29 mouse cellular contexts compared by ENCODE assay signal in genomic region chr3:152352289-152352688, GRCm38 (mm10). TPM values are rescaled to one million over a fixed set of nuclear protein-coding genes. Genes with fewer than 3 reads are reported as not detected.
DNase-seq lines count a peak whose midpoint lies in the region; ATAC-seq and TF ChIP-seq lines count a peak whose summit lies in the region.
"Had no signal": no experiment of that assay in that cellular context is flagged by ENCODE, and none has a peak within 500 bp of the region (broad histone marks: within the 10 kb centered on the region; RNA-seq: fewer than 3 reads in every experiment).

No protein-coding gene starts in this region.

- ATAC-seq in liver, embryonic 16.5 days (ENCODE audit: low read depth) = 0 out of 2 replicates have a peak, but pooled peaks have one; percentile 10
- peak; percentile 71 for ATAC-seq in intestine, postnatal 0 days
- ATAC-seq in forebrain, embryonic 14.5 days = no peak
- ATAC-seq: CD4-positive, CD25-positive, alpha-beta regulatory T cell, adult 4 months; forebrain, postnatal 0 days; lung, postnatal 0 days had no signal

- no peak overlapping the region for H3K27ac ChIP-seq in liver, embryonic 16.5 days (ENCODE audit: low read length)
- H3K27ac ChIP-seq in intestine, postnatal 0 days (ENCODE audit: low read depth, low read length) = no peak overlapping the region
- no peak overlapping the region for H3K27ac ChIP-seq in forebrain, embryonic 14.5 days (ENCODE audit: low read depth, low read length)
- H3K27ac ChIP-seq in left cerebral cortex, adult 2 months = no peak overlapping the region
- H3K27ac ChIP-seq: embryonic facial prominence, embryonic 12.5 days; forebrain, embryonic 10.5 days; heart, embryonic 13.5 days; hindbrain, embryonic 14.5 days; limb, embryonic 13.5 days; macrophage; neural tube, embryonic 15.5 days; stomach, embryonic 15.5 days had no signal

- H3K4me1 ChIP-seq in liver, embryonic 16.5 days (ENCODE audit: control insufficient read depth, low read depth, low read length) = peaks cover 36% of the 10 kb centered on the region
- peaks cover 18% of the 10 kb centered on the region for H3K4me1 ChIP-seq in intestine, postnatal 0 days (replicated peaks; ENCODE audit: control insufficient read depth, insufficient read depth, low read length)
- H3K4me1 ChIP-seq in forebrain, embryonic 14.5 days (ENCODE audit: control insufficient read depth, insufficient read depth, low read length) = peaks cover 3% of the 10 kb centered on the region

- no peaks in the 10 kb centered on the region for H3K9me3 ChIP-seq in liver, embryonic 16.5 days (replicated peaks; ENCODE audit: control insufficient read depth, low read length)
- no peaks in the 10 kb centered on the region for H3K9me3 ChIP-seq in intestine, postnatal 0 days (ENCODE audit: control insufficient read depth)
- H3K9me3 ChIP-seq in forebrain, embryonic 14.5 days (replicated peaks; ENCODE audit: control insufficient read depth, low read length) = no peaks in the 10 kb centered on the region
- H3K9me3 ChIP-seq: embryonic facial prominence, embryonic 12.5 days; forebrain, embryonic 10.5 days; heart, embryonic 13.5 days; limb, embryonic 13.5 days; neural tube, embryonic 15.5 days; stomach, embryonic 15.5 days had no signal

- WGBS in liver, embryonic 16.5 days (ENCODE audit: insufficient replicate concordance) = 61% methylated on average over 4 of the region's 4 CpGs
- WGBS in intestine, postnatal 0 days = 38% methylated on average over 4 of the region's 4 CpGs
- WGBS in forebrain, embryonic 14.5 days = 91% methylated on average over 4 of the region's 4 CpGs

- H3K27me3 ChIP-seq in liver, embryonic 16.5 days (ENCODE audit: control insufficient read depth, insufficient read depth, low read depth, low read length) = no peaks in the 10 kb centered on the region
- no peaks in the 10 kb centered on the region for H3K27me3 ChIP-seq in intestine, postnatal 0 days (replicated peaks; ENCODE audit: control insufficient read depth, insufficient read depth, low read length)
- H3K27me3 ChIP-seq in forebrain, embryonic 14.5 days (replicated peaks; ENCODE audit: control insufficient read depth, insufficient read depth, low read length) = no peaks in the 10 kb centered on the region
- H3K27me3 ChIP-seq: embryonic facial prominence, embryonic 12.5 days; heart, embryonic 13.5 days; limb, embryonic 13.5 days; neural tube, embryonic 15.5 days; stomach, embryonic 15.5 days had no signal

- no peak for TF ChIP-seq CTCF in intestine, postnatal 0 days (IDR thresholded peaks at IDR 0.05; ENCODE audit: low read depth)
- TF ChIP-seq CTCF in left cerebral cortex, adult 2 months (IDR thresholded peaks at IDR 0.05) = no peak

- H3K9ac ChIP-seq in liver, embryonic 16.5 days (ENCODE audit: low read depth, low read length) = no peak overlapping the region
- H3K9ac ChIP-seq in intestine, postnatal 0 days (ENCODE audit: low read depth, low read length) = no peak overlapping the region
- H3K9ac ChIP-seq in forebrain, embryonic 14.5 days (ENCODE audit: low read length) = no peak overlapping the region
- H3K9ac ChIP-seq: embryonic facial prominence, embryonic 12.5 days; forebrain, postnatal 0 days; heart, embryonic 13.5 days; hindbrain, embryonic 14.5 days; limb, embryonic 13.5 days; neural tube, embryonic 15.5 days; stomach, embryonic 15.5 days had no signal

- DNase-seq in kidney, adult 9 months = peak; percentile 40
- DNase-seq in kidney, postnatal 4 days = no peak
- no peak for DNase-seq in liver
- no peak for DNase-seq in forebrain, embryonic 14.5 days (ENCODE audit: low spot score)
- no peak for DNase-seq in left cerebral cortex, adult 2 months (ENCODE audit: extremely low spot score in 1 of 2, low spot score in 2 of 2)
- DNase-seq: adrenal gland, postnatal 14 days; cerebellum, adult 11 months; cerebellum, adult 9-10 months; cerebellum, postnatal 36 days; embryo, embryonic 11 days; forebrain, postnatal 0 days; gastrocnemius, postnatal 10 days; heart, postnatal 10 days; lung, adult 18-20 months; midbrain, embryonic 14.5 days; retina, postnatal 1 day; right cerebral cortex, postnatal 14 days had no signal

- no peaks in the 10 kb centered on the region; the same call in 1 of the 2 replicates for H3K36me3 ChIP-seq in liver, embryonic 16.5 days (ENCODE audit: control insufficient read depth, insufficient read depth)
- no peaks in the 10 kb centered on the region for H3K36me3 ChIP-seq in intestine, postnatal 0 days (ENCODE audit: control insufficient read depth, insufficient read depth)
- no peaks in the 10 kb centered on the region for H3K36me3 ChIP-seq in forebrain, embryonic 14.5 days (ENCODE audit: control insufficient read depth, insufficient read depth, low read length)
- H3K36me3 ChIP-seq: neural tube, embryonic 15.5 days; stomach, embryonic 15.5 days had no signal

- H3K4me3 ChIP-seq in liver, embryonic 16.5 days (ENCODE audit: low read depth, low read length) = no peak overlapping the region
- H3K4me3 ChIP-seq in intestine, postnatal 0 days (ENCODE audit: low read depth, low read length) = no peak overlapping the region
- H3K4me3 ChIP-seq in forebrain, embryonic 14.5 days (ENCODE audit: low read depth, low read length) = no peak overlapping the region
- H3K4me3 ChIP-seq in left cerebral cortex, adult 2 months = no peak overlapping the region
- H3K4me3 ChIP-seq: embryonic facial prominence, embryonic 12.5 days; forebrain, embryonic 10.5 days; heart, embryonic 13.5 days; limb, embryonic 13.5 days; neural tube, embryonic 15.5 days; stomach, embryonic 15.5 days had no signal

- intact Hi-C loops in left cerebral cortex, adult 2 months (cut with DNase I) = no loop called here

- no peak overlapping the region for H3K4me2 ChIP-seq in liver, embryonic 16.5 days (ENCODE audit: low read depth, low read length)
- H3K4me2 ChIP-seq in intestine, postnatal 0 days (replicated peaks; ENCODE audit: low read depth) = peak overlapping the region; percentile 7
- no peak overlapping the region for H3K4me2 ChIP-seq in forebrain, embryonic 14.5 days (ENCODE audit: low read length)
- H3K4me2 ChIP-seq: embryonic facial prominence, embryonic 12.5 days; heart, embryonic 13.5 days; hindbrain, embryonic 14.5 days; limb, embryonic 13.5 days; neural tube, embryonic 15.5 days; stomach, embryonic 15.5 days had no signal

RNA-seq across cellular contexts. Expression of gene Usp33, which starts 6.0 kb away (rescaled TPM):
- 20.2 and 22.0 TPM in 2 replicates for polyA plus RNA-seq in liver, embryonic 16.5 days (2015; fragmentation: Nextera tagmentation; extraction: Ambion mirVana)
- polyA plus RNA-seq in intestine, postnatal 0 days (2015; fragmentation: Nextera tagmentation; extraction: Ambion mirVana) = 18.7 and 18.9 TPM in 2 replicates
- polyA plus RNA-seq in forebrain, embryonic 14.5 days (2014; fragmentation: Nextera tagmentation; extraction: Ambion mirVana) = 85.4 and 97.3 TPM in 2 replicates
- total RNA-seq in left cerebral cortex, adult 2 months (2021) = 100 to 1,000 TPM; 129 to 136 TPM

RNA-seq across cellular contexts. Expression of gene Miga1, which starts 12.1 kb away (rescaled TPM):
- polyA plus RNA-seq in liver, embryonic 16.5 days (2015; fragmentation: Nextera tagmentation; extraction: Ambion mirVana) = 3.8 and 4.3 TPM in 2 replicates
- polyA plus RNA-seq in intestine, postnatal 0 days (2015; fragmentation: Nextera tagmentation; extraction: Ambion mirVana) = 5.8 and 6.6 TPM in 2 replicates
- 19.4 and 19.8 TPM in 2 replicates for polyA plus RNA-seq in forebrain, embryonic 14.5 days (2014; fragmentation: Nextera tagmentation; extraction: Ambion mirVana)
- 10 to 100 TPM; 76.2 to 78.3 TPM for total RNA-seq in left cerebral cortex, adult 2 months (2021)

RNA-seq across cellular contexts. Expression of gene Zzz3, which starts 43.0 kb away (rescaled TPM):
- 11.3 and 12.3 TPM in 2 replicates for polyA plus RNA-seq in liver, embryonic 16.5 days (2015; fragmentation: Nextera tagmentation; extraction: Ambion mirVana)
- polyA plus RNA-seq in intestine, postnatal 0 days (2015; fragmentation: Nextera tagmentation; extraction: Ambion mirVana) = 19.6 and 20.6 TPM in 2 replicates
- 42.1 and 44.0 TPM in 2 replicates for polyA plus RNA-seq in forebrain, embryonic 14.5 days (2014; fragmentation: Nextera tagmentation; extraction: Ambion mirVana)
- 10 to 100 TPM; 49.5 to 52.6 TPM for total RNA-seq in left cerebral cortex, adult 2 months (2021)
